ENCODE assay signal across 8 mouse cellular contexts in the genomic region with DNA sequence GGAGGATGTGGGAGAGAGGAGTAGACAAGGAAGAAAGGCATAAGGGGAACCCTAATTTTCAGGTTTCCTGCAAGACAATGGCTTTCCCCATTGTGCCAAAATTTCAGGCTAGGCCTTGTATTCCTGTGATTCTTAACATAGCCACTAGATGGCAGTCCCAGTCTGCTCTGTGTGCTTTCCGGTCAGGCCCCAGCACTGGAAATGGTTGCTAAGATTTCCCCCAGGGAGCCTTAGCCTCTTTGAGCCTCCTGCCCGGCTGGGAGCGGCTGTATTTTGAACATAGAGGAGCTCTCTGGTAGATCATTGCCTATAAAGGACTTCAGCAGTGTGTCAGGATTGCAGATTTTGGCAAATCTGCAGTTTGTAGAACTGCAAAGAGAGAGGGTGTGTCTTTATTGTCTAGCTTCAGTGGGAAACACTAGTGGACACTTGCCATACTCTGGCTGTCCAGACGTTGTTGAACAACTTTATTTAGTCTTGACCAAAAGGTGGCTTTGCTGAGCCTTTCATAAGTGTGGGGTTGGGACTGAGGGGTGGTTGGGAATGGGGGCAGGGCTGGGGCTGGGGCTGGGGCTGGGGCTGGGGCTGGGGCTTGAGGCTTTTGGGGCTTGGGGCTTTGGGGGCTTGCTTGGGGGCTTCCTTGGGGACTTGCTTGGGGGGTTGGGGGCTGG. TPM values are rescaled to one million over a fixed set of nuclear protein-coding genes. Genes with fewer than 3 reads are reported as not detected.
DNase-seq lines count a peak whose midpoint lies in the region; ATAC-seq and TF ChIP-seq lines count a peak whose summit lies in the region.

No protein-coding gene starts in this region.

- H3K4me1 ChIP-seq in bone marrow, adult 2 months (ENCODE audit: control insufficient read depth, insufficient read depth, low read length), result no peaks in the 10 kb centered on the region
- no peaks in the 10 kb centered on the region for H3K4me1 ChIP-seq in embryonic facial prominence, embryonic 14.5 days (ENCODE audit: control insufficient read depth, insufficient read depth, low read length)
- H3K4me1 ChIP-seq in heart, embryonic 12.5 days (replicated peaks), result 0 out of 2 replicates have a peak, but pooled peaks cover 3% of the 10 kb centered on the region
- H3K4me1 ChIP-seq in kidney, embryonic 16.5 days (ENCODE audit: insufficient read depth, low read length), result no peaks in the 10 kb centered on the region
- no peaks in the 10 kb centered on the region for H3K4me1 ChIP-seq in liver, embryonic 14.5 days (replicated peaks; ENCODE audit: control insufficient read depth in 2 of 2, insufficient read depth in 2 of 2, low read length in 1 of 2)
- peaks cover 4% of the 10 kb centered on the region; the same call in 1 of the 2 replicates for H3K4me1 ChIP-seq in neural tube, embryonic 12.5 days

- DNase-seq in ES-CJ7 (ENCODE audit: low read depth, low spot score), result peak; percentile 74
- peak; percentile 93 for DNase-seq in embryonic facial prominence, embryonic 14.5 days (ENCODE audit: low spot score)
- peak in 1 of 3 experiments; percentile 25 for DNase-seq in liver, embryonic 14.5 days (ENCODE audit: low read depth in 3 of 3, low spot score in 3 of 3)
- DNase-seq in thymus, postnatal 36 days, result peak; percentile 27 to 45

- H3K4me3 ChIP-seq in bone marrow, adult 2 months (replicated peaks; ENCODE audit: control insufficient read depth, low read depth, low read length), result no peak overlapping the region
- no peak overlapping the region for H3K4me3 ChIP-seq in embryonic facial prominence, embryonic 14.5 days (ENCODE audit: low read depth, low read length)
- no peak overlapping the region for H3K4me3 ChIP-seq in heart, embryonic 12.5 days
- no peak overlapping the region for H3K4me3 ChIP-seq in kidney, embryonic 16.5 days (ENCODE audit: low read length)
- no peak overlapping the region for H3K4me3 ChIP-seq in liver, embryonic 14.5 days (ENCODE audit: insufficient read depth in 1 of 2, low read depth in 2 of 2, low read length in 2 of 2)
- no peak overlapping the region for H3K4me3 ChIP-seq in neural tube, embryonic 12.5 days

- peak overlapping the region; percentile 24; the same call in 1 of the 2 replicates for H3K4me2 ChIP-seq in embryonic facial prominence, embryonic 14.5 days (ENCODE audit: low read depth, low read length)
- no peak overlapping the region for H3K4me2 ChIP-seq in heart, embryonic 12.5 days
- H3K4me2 ChIP-seq in kidney, embryonic 16.5 days (replicated peaks; ENCODE audit: low read depth, low read length), result no peak overlapping the region
- no peak overlapping the region for H3K4me2 ChIP-seq in liver, embryonic 14.5 days (ENCODE audit: low read depth)
- 0 out of 2 replicates have a peak overlapping the region, but pooled peaks have one; percentile 10 for H3K4me2 ChIP-seq in neural tube, embryonic 12.5 days (replicated peaks)

- TF ChIP-seq POLR2A in bone marrow, adult 2 months (IDR thresholded peaks at IDR 0.05; ENCODE audit: borderline replicate concordance, control insufficient read depth, low read depth, low read length), result no peak

- no peak overlapping the region for H3K27ac ChIP-seq in bone marrow, adult 2 months (ENCODE audit: control insufficient read depth, insufficient read depth, low read depth, low read length, poor library complexity)
- H3K27ac ChIP-seq in embryonic facial prominence, embryonic 14.5 days (replicated peaks; ENCODE audit: low read depth, low read length), result no peak overlapping the region
- H3K27ac ChIP-seq in heart, embryonic 12.5 days (ENCODE audit: poor library complexity, severe bottlenecking), result no peak overlapping the region
- no peak overlapping the region for H3K27ac ChIP-seq in kidney, embryonic 16.5 days (ENCODE audit: low read length)
- no peak overlapping the region for H3K27ac ChIP-seq in liver, embryonic 14.5 days
- no peak overlapping the region for H3K27ac ChIP-seq in neural tube, embryonic 12.5 days

- no peak for TF ChIP-seq EP300 in liver, embryonic 14.5 days (IDR thresholded peaks at IDR 0.05; ENCODE audit: low read depth)

- peak; percentile 73 for TF ChIP-seq CTCF in bone marrow, adult 2 months (IDR thresholded peaks at IDR 0.05; ENCODE audit: control insufficient read depth, insufficient read depth, low read length)
- TF ChIP-seq CTCF in liver, embryonic 14.5 days (IDR thresholded peaks at IDR 0.05; ENCODE audit: low read depth), result peak; percentile 77

- H3K36me3 ChIP-seq in embryonic facial prominence, embryonic 14.5 days (ENCODE audit: control insufficient read depth, insufficient read depth, low read length), result no peaks in the 10 kb centered on the region
- H3K36me3 ChIP-seq in heart, embryonic 12.5 days, result no peaks in the 10 kb centered on the region
- H3K36me3 ChIP-seq in kidney, embryonic 16.5 days (ENCODE audit: insufficient read depth, low read length), result no peaks in the 10 kb centered on the region
- no peaks in the 10 kb centered on the region for H3K36me3 ChIP-seq in liver, embryonic 14.5 days (replicated peaks; ENCODE audit: control insufficient read depth, insufficient read depth, low read depth)
- H3K36me3 ChIP-seq in neural tube, embryonic 12.5 days, result no peaks in the 10 kb centered on the region

- H3K9me3 ChIP-seq in embryonic facial prominence, embryonic 14.5 days (ENCODE audit: control insufficient read depth, low read length), result no peaks in the 10 kb centered on the region
- no peaks in the 10 kb centered on the region for H3K9me3 ChIP-seq in heart, embryonic 12.5 days (replicated peaks)
- H3K9me3 ChIP-seq in kidney, embryonic 16.5 days (ENCODE audit: low read length), result no peaks in the 10 kb centered on the region
- no peaks in the 10 kb centered on the region for H3K9me3 ChIP-seq in liver, embryonic 14.5 days (ENCODE audit: control insufficient read depth, low read length)
- H3K9me3 ChIP-seq in neural tube, embryonic 12.5 days, result no peaks in the 10 kb centered on the region

- 9% methylated on average over 4 of the region's 4 CpGs for WGBS in bone marrow, adult 2 months
- 5% methylated on average over 4 of the region's 4 CpGs for WGBS in embryonic facial prominence, embryonic 14.5 days
- 5% methylated on average over 4 of the region's 4 CpGs for WGBS in heart, embryonic 12.5 days
- 2% methylated on average over 4 of the region's 4 CpGs for WGBS in kidney, embryonic 16.5 days
- WGBS in liver, embryonic 14.5 days (ENCODE audit: insufficient replicate concordance), result 3% methylated on average over 4 of the region's 4 CpGs
- WGBS in neural tube, embryonic 12.5 days, result 4% methylated on average over 4 of the region's 4 CpGs

- no peak overlapping the region for H3K9ac ChIP-seq in embryonic facial prominence, embryonic 14.5 days (ENCODE audit: low read depth, low read length)
- H3K9ac ChIP-seq in heart, embryonic 12.5 days, result no peak overlapping the region
- peak overlapping the region; percentile 45; the same call in 1 of the 2 replicates for H3K9ac ChIP-seq in kidney, embryonic 16.5 days (replicated peaks; ENCODE audit: low read length)
- H3K9ac ChIP-seq in liver, embryonic 14.5 days (replicated peaks), result no peak overlapping the region
- no peak overlapping the region for H3K9ac ChIP-seq in neural tube, embryonic 12.5 days

- H3K27me3 ChIP-seq in embryonic facial prominence, embryonic 14.5 days (replicated peaks; ENCODE audit: control insufficient read depth, insufficient read depth, low read length), result no peaks in the 10 kb centered on the region
- no peaks in the 10 kb centered on the region; the same call in 1 of the 2 replicates for H3K27me3 ChIP-seq in heart, embryonic 12.5 days (replicated peaks)
- H3K27me3 ChIP-seq in kidney, embryonic 16.5 days (ENCODE audit: insufficient read depth, low read length), result no peaks in the 10 kb centered on the region
- H3K27me3 ChIP-seq in liver, embryonic 14.5 days (ENCODE audit: control insufficient read depth, insufficient read depth, low read length), result no peaks in the 10 kb centered on the region
- no peaks in the 10 kb centered on the region for H3K27me3 ChIP-seq in neural tube, embryonic 12.5 days (replicated peaks)

- ATAC-seq in embryonic facial prominence, embryonic 14.5 days (ENCODE audit: low read depth), result peak; percentile 75
- ATAC-seq in heart, embryonic 12.5 days (ENCODE audit: insufficient number of reproducible peaks, low FRiP score), result 0 out of 2 replicates have a peak, but pooled peaks have one; percentile 18
- 0 out of 2 replicates have a peak, but pooled peaks have one; percentile 47 for ATAC-seq in kidney, embryonic 16.5 days (ENCODE audit: low FRiP score, low TSS enrichment)
- no peak for ATAC-seq in liver, embryonic 14.5 days (ENCODE audit: insufficient read depth)
- no peak for ATAC-seq in neural tube, embryonic 12.5 days (ENCODE audit: low FRiP score, low read depth)

RNA-seq across cellular contexts. Expression of a gene that starts 8.1 kb away (rescaled TPM):
- 0.55 and 1.5 TPM in 2 replicates for polyA plus RNA-seq in bone marrow, adult 2 months (2011; ENCODE audit: insufficient read depth, insufficient read length, low replicate concordance, missing spikeins)
- 2.0 TPM in 2 replicates for polyA plus RNA-seq in embryonic facial prominence, embryonic 14.5 days (2014; fragmentation: Nextera tagmentation; extraction: Ambion mirVana)
- polyA plus RNA-seq in heart, embryonic 12.5 days (2016; fragmentation: Nextera tagmentation; extraction: Ambion mirVana), result 1.7 TPM in 2 replicates
- 3.5 and 4.0 TPM in 2 replicates for polyA plus RNA-seq in kidney, embryonic 16.5 days (2015; fragmentation: Nextera tagmentation; extraction: Ambion mirVana)
- 0.12 and 0.19 TPM in 2 replicates for polyA plus RNA-seq in liver, embryonic 14.5 days (2012; rRNA removed)
- 0.11 and 0.18 TPM in 2 replicates for polyA plus RNA-seq in liver, embryonic 14.5 days (2014; fragmentation: Nextera tagmentation; extraction: Ambion mirVana)
- 2.2 TPM in 2 replicates for polyA plus RNA-seq in neural tube, embryonic 12.5 days (2016; fragmentation: Nextera tagmentation; extraction: Ambion mirVana)

Comparison
In these comparisons a context has a peak if more than half of its experiments do, and no peak if none do; other contexts are left out.
1. ATAC-seq: peak in embryonic facial prominence, embryonic 14.5 days (single experiment), heart, embryonic 12.5 days (single experiment) and kidney, embryonic 16.5 days (single experiment); none in liver, embryonic 14.5 days (single experiment) and neural tube, embryonic 12.5 days (single experiment).
2. H3K4me2 ChIP-seq: peak in embryonic facial prominence, embryonic 14.5 days (single experiment) and neural tube, embryonic 12.5 days (single experiment); none in heart, embryonic 12.5 days (single experiment), kidney, embryonic 16.5 days (single experiment) and liver, embryonic 14.5 days (single experiment).